Mouse (Mus musculus) cerebellum, adult 2 months (tissue): ENCODE measurements around the gene Slc4a7. TPM values are rescaled to one million over a fixed set of nuclear protein-coding genes. Genes with fewer than 3 reads are reported as not detected.

Source experiments
- DNase-seq, 2 experiments: peaks; one replicate each; pipeline ENCODE4 v3.0.0; 2021
- H3K27ac ChIP-seq: fragments of 200-500 bp; 2 replicates; pipeline ENCODE4 v1.5.1; 2012; ENCODE audit warnings: low read length, control low read depth, inconsistent platforms; ENCODE audit not compliant: insufficient read depth
- H3K27me3 ChIP-seq: fragments of 200-500 bp; 2 replicates; pipeline ENCODE4 v1.6.1; 2012; ENCODE audit warnings: inconsistent platforms, mild to moderate bottlenecking, low read length, moderate library complexity; ENCODE audit not compliant: control insufficient read depth, insufficient read depth
- H3K4me1 ChIP-seq: fragments of 200-500 bp; 2 replicates; pipeline ENCODE4 v1.6.1; 2011; ENCODE audit warnings: low read length; ENCODE audit not compliant: control insufficient read depth, insufficient read depth
- H3K4me3 ChIP-seq: fragments of 200-500 bp; replicated peaks from 2 replicates; pipeline ENCODE3; 2011; ENCODE audit warnings: mild to moderate bottlenecking, low read depth, low read length, control low read depth; ENCODE audit not compliant: insufficient read depth
- CTCF ChIP-seq: fragments of 200-500 bp; IDR thresholded peaks from 2 replicates; pipeline ENCODE4 v1.5.1; 2011; ENCODE audit warnings: low read depth, mild to moderate bottlenecking, control low read depth, low read length, moderate library complexity, borderline replicate concordance; ENCODE audit not compliant: insufficient read depth
- POLR2A ChIP-seq: fragments of 200-500 bp; IDR thresholded peaks from 2 replicates; pipeline ENCODE4 v1.6.1; 2011; ENCODE audit warnings: low read length, control low read depth, borderline replicate concordance; ENCODE audit not compliant: insufficient read depth
- WGBS: fragments of 180-500 bp; shearing (Covaris S2); methylation state at CpG from one replicate; pipeline ENCODE4 v1.1.7; 2018; 5-methylcytosine and 5-hydroxymethylcytosine counted together
- polyA plus RNA-seq: library from polyadenylated mRNA; depleted of rRNA; stranded (reverse); fragments of >200 nt; gene quantifications from 2 replicates; pipeline ENCODE4 v1.2.3, GENCODE M21; 2012; rRNA removed

The Slc4a7 gene
- polyA plus RNA-seq, 1 experiment, result 9.8 TPM

GRCm38 (mm10) chr14:14842734-14843530 lies 140.9 kb downstream of the Slc4a7 start:
- peaks cover 8% of the 10 kb centered on the region; the same call in 1 of the 2 replicates for H3K4me1 ChIP-seq
- no peak for DNase-seq
- H3K27ac ChIP-seq, result no peak overlapping the region
- WGBS, result 55% methylated on average over 8 of the region's 8 CpGs
- H3K27me3 ChIP-seq, result no peaks in the 10 kb centered on the region
- no peak overlapping the region for H3K4me3 ChIP-seq
- TF ChIP-seq CTCF, result no peak
- TF ChIP-seq POLR2A, result no peak

Other genes with a start within 250 kb of the Slc4a7 start
- 0.08 and 0.16 TPM in 2 replicates for gene Nek10, start 101.1 kb downstream of the Slc4a7 start, polyA plus RNA-seq